Mouse (Mus musculus): Measurements from ENCODE around the gene Hypk.
"Not testable (repeated sequence)": the region's sequence is repeated elsewhere in the genome, so short reads cannot be mapped to it uniquely, and the experiment has no call there.

GRCm38 (mm10) chr2:121475306-121475705 lies 22.2 kb downstream of the Hypk start:
- not testable (repeated sequence) for TF ChIP-seq CTCF (IDR thresholded peaks at IDR 0.05; ENCODE audit: control insufficient read depth, insufficient read depth, insufficient read length); MAX (IDR thresholded peaks at IDR 0.05); MYOG (IDR thresholded peaks at IDR 0.05; ENCODE audit: control insufficient read depth, extremely low read depth, insufficient read length); MYOD1 (IDR thresholded peaks at IDR 0.05; ENCODE audit: control insufficient read depth, insufficient read length, low read depth); FOSL1 (IDR thresholded peaks at IDR 0.05; ENCODE audit: insufficient read depth, low read length, poor library complexity, severe bottlenecking)

Measured in C2C12 (cell line).